Mouse (Mus musculus) C2C12 (cell line): ENCODE measurements around the gene Krtap1-3. TPM values are rescaled to one million over a fixed set of nuclear protein-coding genes. Genes with fewer than 3 reads are reported as not detected.

ENCODE experiments used
- H3K27me3 ChIP-seq: one replicate; pipeline ENCODE4 v1.6.1; 2011; ENCODE audit not compliant: control insufficient read depth, insufficient read depth, insufficient read length
- H3K36me3 ChIP-seq: one replicate; pipeline ENCODE4 v1.6.1; 2011; ENCODE audit not compliant: control insufficient read depth, insufficient read depth
- H3K4me3 ChIP-seq: one replicate; pipeline ENCODE4 v1.5.1; 2011; ENCODE audit warnings: mild to moderate bottlenecking, control low read depth; ENCODE audit not compliant: poor library complexity, insufficient read depth, severe bottlenecking
- H3K79me2 ChIP-seq: one replicate; pipeline ENCODE4 v1.6.1; 2011; ENCODE audit not compliant: control insufficient read depth, insufficient read depth
- H3K79me3 ChIP-seq: one replicate; pipeline ENCODE4 v1.6.1; 2011; ENCODE audit warnings: low read depth, control low read depth
- H3ac ChIP-seq: one replicate; pipeline ENCODE3; 2011; ENCODE audit warnings: low read depth; ENCODE audit not compliant: control insufficient read depth, insufficient read length
- CEBPB ChIP-seq: IDR thresholded peaks from one replicate; pipeline ENCODE4 v1.6.1; 2011; ENCODE audit warnings: low read depth, mild to moderate bottlenecking, control low read depth, moderate library complexity
- CTCF ChIP-seq: IDR thresholded peaks from one replicate; pipeline ENCODE4 v1.5.1; 2011; ENCODE audit not compliant: control insufficient read depth, insufficient read depth, insufficient read length
- FOSL1 ChIP-seq: IDR thresholded peaks from one replicate; pipeline ENCODE4 v1.8.0; 2011; ENCODE audit warnings: mild to moderate bottlenecking, low read length; ENCODE audit not compliant: poor library complexity, insufficient read depth, severe bottlenecking
- MAX ChIP-seq: IDR thresholded peaks from one replicate; pipeline ENCODE4 v1.6.1; 2011; ENCODE audit warnings: mild to moderate bottlenecking, control low read depth
- MYOD1 ChIP-seq: IDR thresholded peaks from one replicate; pipeline ENCODE4 v1.6.1; 2011; ENCODE audit warnings: low read depth; ENCODE audit not compliant: control insufficient read depth, insufficient read length
- MYOG ChIP-seq: IDR thresholded peaks from one replicate; pipeline ENCODE4 v1.6.1; 2011; ENCODE audit not compliant: control insufficient read depth, insufficient read length; ENCODE audit errors: extremely low read depth
- USF1 ChIP-seq: IDR thresholded peaks from one replicate; pipeline ENCODE4 v1.6.1; 2011; ENCODE audit warnings: low read depth, mild to moderate bottlenecking, control low read depth, moderate library complexity
- polyA plus RNA-seq: library from polyadenylated mRNA; unstranded; fragments of >200 nt; fragmentation: generic; extraction: Trizol; gene quantifications from one replicate; pipeline ENCODE4 v1.2.1, GENCODE M21; 2012; ENCODE audit warnings: missing spikeins

The Krtap1-3 gene
- polyA plus RNA-seq, 1 experiment: not detected

DNA sequence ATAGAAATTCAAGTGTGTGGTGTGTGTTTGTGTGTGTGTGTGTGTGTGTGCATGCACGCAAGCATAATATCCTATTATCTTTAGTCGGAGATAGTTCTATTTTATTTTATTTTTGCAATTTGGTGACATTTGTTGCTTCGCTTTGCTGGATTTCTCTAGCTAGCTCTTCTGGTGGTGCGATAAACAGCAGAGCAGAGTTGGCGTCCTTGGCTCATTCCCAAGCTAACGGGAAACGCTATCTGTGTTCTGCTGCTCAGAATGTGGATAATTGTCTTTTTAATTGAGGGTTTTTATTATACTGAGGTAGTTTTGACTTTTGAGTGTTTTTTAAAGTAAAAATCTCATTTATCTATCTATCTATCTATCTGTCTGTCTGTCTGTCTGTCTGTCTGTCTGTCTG, 6.0 kb downstream of the Krtap1-3 start:
- Histone ChIP-seq H3ac (no peak overlapping the region), H3K36me3 (no peaks in the 10 kb centered on the region), H3K79me2 (no peaks in the 10 kb centered on the region), H3K79me3 (no peaks in the 10 kb centered on the region), H3K27me3 (no peaks in the 10 kb centered on the region), H3K4me3 (no peak overlapping the region)
- no peak for TF ChIP-seq MYOG
- no peak for TF ChIP-seq CEBPB
- no peak for TF ChIP-seq MAX
- TF ChIP-seq CTCF: no peak
- TF ChIP-seq USF1: no peak
- no peak for TF ChIP-seq FOSL1
- no peak for TF ChIP-seq MYOD1

- H3K4me3 ChIP-seq: no peak within 1 kb of the TSS
- H3K27me3 ChIP-seq: no peaks in the 10 kb centered on the region
- no peaks in the 10 kb centered on the region for H3K36me3 ChIP-seq
- no peak within 1 kb of the TSS for H3ac ChIP-seq
- no peaks in the 10 kb centered on the region for H3K79me2 ChIP-seq
- H3K79me3 ChIP-seq: no peaks in the 10 kb centered on the region
- peak; percentile 71 for TF ChIP-seq MYOD1
- no peak for TF ChIP-seq CTCF
Observed at GRCm38 (mm10) chr11:99583245-99583704, 7.9 kb downstream of the Krtap1-3 start, which contains the start of gene Krtap1-4. Gene Krtap1-4 (minus strand): TSS chr11:99583654.

DNA sequence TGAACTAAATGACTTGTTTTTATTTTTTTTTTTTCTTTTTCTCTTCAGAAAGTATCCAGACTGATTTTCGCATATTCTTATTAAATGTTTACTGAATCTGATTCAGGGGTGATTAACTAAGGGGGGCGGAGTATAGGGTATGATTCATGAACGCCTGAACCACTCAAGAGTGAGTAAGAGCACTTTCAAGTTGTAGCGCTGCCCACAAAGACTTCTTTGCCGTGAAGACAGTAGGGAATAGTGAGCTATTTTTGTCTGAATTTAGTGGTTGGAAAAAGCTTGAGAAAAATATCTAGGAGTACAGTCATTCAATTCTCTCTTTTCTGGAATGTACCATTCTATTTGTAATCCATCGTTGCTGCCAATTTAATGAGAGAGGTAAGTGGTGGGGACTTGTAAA, 9.6 kb downstream of the Krtap1-3 start:
- no peak for TF ChIP-seq CEBPB
- TF ChIP-seq FOSL1: peak; percentile 51
- TF ChIP-seq USF1: no peak
- no peak for TF ChIP-seq MYOD1
- H3ac ChIP-seq: no peak overlapping the region
- H3K36me3 ChIP-seq: no peaks in the 10 kb centered on the region
- H3K4me3 ChIP-seq: no peak overlapping the region
- H3K79me3 ChIP-seq: no peaks in the 10 kb centered on the region
- H3K27me3 ChIP-seq: no peaks in the 10 kb centered on the region
- H3K79me2 ChIP-seq: no peaks in the 10 kb centered on the region

- H3K36me3 ChIP-seq: no peaks in the 10 kb centered on the region
- H3K79me3 ChIP-seq: no peaks in the 10 kb centered on the region
- H3ac ChIP-seq: no peak overlapping the region
- no peaks in the 10 kb centered on the region for H3K27me3 ChIP-seq
- no peak overlapping the region for H3K4me3 ChIP-seq
- TF ChIP-seq CTCF (no peak), MAX (peak; percentile 23)
- H3K79me2 ChIP-seq: no peaks in the 10 kb centered on the region
Observed at GRCm38 (mm10) chr11:99581051-99581450, 10.1 kb downstream of the Krtap1-3 start.

DNA sequence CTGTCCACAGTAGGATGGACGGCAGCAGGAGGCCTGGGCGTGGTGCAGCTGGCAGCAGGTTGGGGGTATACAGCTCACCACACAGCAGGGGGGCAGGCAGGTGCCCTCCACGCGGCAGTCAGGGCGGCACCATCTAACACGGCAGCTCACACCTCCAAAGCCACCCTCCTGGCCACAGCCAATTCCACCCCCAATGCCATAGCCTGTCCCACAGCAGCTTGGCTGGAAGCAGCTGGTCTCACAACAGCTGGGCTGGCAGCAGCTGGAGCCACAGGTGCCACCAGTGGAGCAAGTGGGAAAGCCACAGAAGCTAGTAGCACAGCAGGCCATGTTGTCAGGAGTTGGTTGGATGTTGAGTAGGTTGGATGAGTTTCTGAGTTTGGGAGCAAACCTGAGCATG, 10.5 kb downstream of the Krtap1-3 start, which contains the start of gene Krtap1-5:
Gene Krtap1-5 (minus strand): TSS at position 381 of the 400 bp plus-strand sequence.
- no peak within 1 kb of the TSS for H3ac ChIP-seq
- no peaks in the 10 kb centered on the region for H3K79me2 ChIP-seq
- TF ChIP-seq MYOG (no peak), MYOD1 (peak; percentile 98), CTCF (no peak), USF1 (no peak), MAX (no peak), CEBPB (no peak)
- no peak within 1 kb of the TSS for H3K4me3 ChIP-seq
- no peaks in the 10 kb centered on the region for H3K36me3 ChIP-seq
- no peaks in the 10 kb centered on the region for H3K79me3 ChIP-seq
- H3K27me3 ChIP-seq: no peaks in the 10 kb centered on the region

- Histone ChIP-seq H3K36me3 (no peaks in the 10 kb centered on the region), H3ac (no peak overlapping the region), H3K79me3 (no peaks in the 10 kb centered on the region), H3K79me2 (no peaks in the 10 kb centered on the region), H3K27me3 (no peaks in the 10 kb centered on the region), H3K4me3 (no peak overlapping the region)
- TF ChIP-seq CTCF (peak; percentile 70), MAX (no peak)
Observed at GRCm38 (mm10) chr11:99574106-99574505, 17.0 kb downstream of the Krtap1-3 start.

DNA sequence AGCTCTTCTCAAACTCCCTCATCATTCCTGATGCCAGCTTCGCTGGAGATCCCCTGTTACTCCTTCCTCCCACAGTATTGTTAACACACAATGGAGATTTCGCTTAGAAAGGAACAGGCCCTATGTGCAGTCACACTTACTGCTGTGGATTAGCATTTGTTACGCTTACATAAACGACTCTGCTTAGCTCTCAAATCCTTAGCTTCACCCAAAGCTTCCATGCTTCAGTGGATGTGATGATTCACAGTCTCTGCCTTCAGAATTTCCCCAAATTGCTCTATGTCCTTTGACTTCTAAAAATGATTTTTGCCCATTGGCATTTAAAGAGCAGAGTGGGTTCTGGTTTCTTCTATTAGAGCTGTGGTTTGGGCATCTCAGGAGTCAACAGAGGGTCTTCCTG, 18.0 kb downstream of the Krtap1-3 start:
- Histone ChIP-seq H3K27me3 (no peaks in the 10 kb centered on the region), H3K4me3 (no peak overlapping the region), H3K36me3 (no peaks in the 10 kb centered on the region), H3K79me3 (no peaks in the 10 kb centered on the region), H3K79me2 (no peaks in the 10 kb centered on the region), H3ac (no peak overlapping the region)
- TF ChIP-seq MYOG: no peak
- TF ChIP-seq USF1: no peak
- TF ChIP-seq FOSL1: no peak
- TF ChIP-seq MAX: no peak
- no peak for TF ChIP-seq MYOD1
